Mouse (Mus musculus) midbrain, embryonic 14.5 days (tissue): ENCODE data around the gene Gm9821. TPM values are rescaled to one million over a fixed set of nuclear protein-coding genes. Genes with fewer than 3 reads are reported as not detected.
A peak's percentile ranks its signal among the peaks of the same experiment; 100 is the strongest.

Experiments
- ATAC-seq: fragments of 200-750 bp; cut with Nextera tagmentation; 2 replicates; pipeline ENCODE4 v1.8.0; 2017; ENCODE audit warnings: moderate number of reproducible peaks, moderate library complexity; ENCODE audit not compliant: low FRiP score, low TSS enrichment
- DNase-seq: peaks from one replicate; pipeline ENCODE4 v3.0.0-alpha.2; 2015
- H3K27ac ChIP-seq: fragments of 300-500 bp; sonication (generic); replicated peaks from 2 replicates; pipeline ENCODE4 v1.5.1; 2014; ENCODE audit warnings: mild to moderate bottlenecking, low read depth, low read length, moderate library complexity
- H3K27me3 ChIP-seq: fragments of 300-500 bp; sonication (generic); 2 replicates; pipeline ENCODE4 v1.6.1; 2014; ENCODE audit warnings: low read length, control low read depth, mixed read lengths; ENCODE audit not compliant: control insufficient read depth, insufficient read depth
- H3K36me3 ChIP-seq: fragments of 300-500 bp; sonication (generic); 2 replicates; pipeline ENCODE4 v1.6.1; 2014; ENCODE audit warnings: low read length, control low read depth; ENCODE audit not compliant: control insufficient read depth, insufficient read depth
- H3K4me1 ChIP-seq: fragments of 300-500 bp; sonication (generic); 2 replicates; pipeline ENCODE4 v1.6.1; 2014; ENCODE audit warnings: mild to moderate bottlenecking, antibody characterized with exemption, low read length, control low read depth; ENCODE audit not compliant: control insufficient read depth, insufficient read depth
- H3K4me2 ChIP-seq: fragments of 300-500 bp; sonication (generic); 2 replicates; pipeline ENCODE4 v1.6.1; 2014; ENCODE audit warnings: mild to moderate bottlenecking, low read length, moderate library complexity
- H3K4me3 ChIP-seq: fragments of 300-500 bp; sonication (generic); replicated peaks from 2 replicates; pipeline ENCODE4 v1.5.1; 2014; ENCODE audit warnings: low read depth, low read length
- H3K9ac ChIP-seq: fragments of 300-500 bp; sonication (generic); replicated peaks from 2 replicates; pipeline ENCODE4 v1.6.1; 2014; ENCODE audit warnings: mild to moderate bottlenecking, low read length, moderate library complexity
- H3K9me3 ChIP-seq: fragments of 300-500 bp; sonication (generic); 2 replicates; pipeline ENCODE4 v1.6.1; 2016; ENCODE audit warnings: low read length, control low read depth, mixed read lengths; ENCODE audit not compliant: control insufficient read depth
- WGBS: fragments of 180-500 bp; shearing (Covaris S2); extraction: QIAGEN DNeasy Blood & Tissue Kit; methylation state at CpG from one replicate; pipeline ENCODE4 v1.1.7; 2014; 5-methylcytosine and 5-hydroxymethylcytosine counted together
- polyA plus RNA-seq: library from polyadenylated mRNA; unstranded; fragments of >200 nt; fragmentation: Nextera tagmentation; extraction: Ambion mirVana; gene quantifications from 2 replicates; pipeline ENCODE4 v1.2.1, GENCODE M21; 2014

Gm9821 gene
- polyA plus RNA-seq, 1 experiment from 2014 or later = 0.14 TPM

GRCm38 (mm10) chr2:91922586-91923414 lies 22.7 kb upstream of the Gm9821 start:
- Histone ChIP-seq H3K27me3 (peaks cover 33% of the 10 kb centered on the region), H3K9ac (peak overlapping the region; percentile 45; the same call in 1 of the 2 replicates), H3K4me1 (peaks cover 18% of the 10 kb centered on the region), H3K4me2 (peak overlapping the region; percentile 86), H3K9me3 (no peaks in the 10 kb centered on the region), H3K4me3 (peak overlapping the region; percentile 47), H3K36me3 (peaks cover 14% of the 10 kb centered on the region), H3K27ac (no peak overlapping the region)
- ATAC-seq = no peak
- DNase-seq = peak; percentile 27
- 2% methylated on average over 37 of the region's 37 CpGs for WGBS

GRCm38 (mm10) chr2:91923415-91924337 lies 21.8 kb upstream of the Gm9821 start:
- H3K4me2 ChIP-seq = peak overlapping the region; percentile 86
- peaks cover 6% of the 10 kb centered on the region; the same call in 1 of the 2 replicates for H3K36me3 ChIP-seq
- DNase-seq (peak; percentile 86), ATAC-seq (no peak)
- H3K27ac ChIP-seq = no peak overlapping the region
- no peaks in the 10 kb centered on the region for H3K9me3 ChIP-seq
- 0 out of 2 replicates have a peak overlapping the region, but pooled peaks have one; percentile 14 for H3K9ac ChIP-seq
- 2% methylated on average over 54 of the region's 54 CpGs for WGBS
- H3K4me3 ChIP-seq = peak overlapping the region; percentile 20; the same call in 1 of the 2 replicates
- peaks cover 33% of the 10 kb centered on the region for H3K27me3 ChIP-seq
- peaks cover 18% of the 10 kb centered on the region for H3K4me1 ChIP-seq

- WGBS = 48% methylated on average over 1 of the region's 1 CpGs
- no peak for ATAC-seq
- peaks cover 33% of the 10 kb centered on the region for H3K27me3 ChIP-seq
- DNase-seq = no peak
- H3K9ac ChIP-seq = no peak overlapping the region
- peaks cover 2% of the 10 kb centered on the region; the same call in 1 of the 2 replicates for H3K36me3 ChIP-seq
- H3K27ac ChIP-seq = no peak overlapping the region
- no peaks in the 10 kb centered on the region for H3K9me3 ChIP-seq
- peaks cover 18% of the 10 kb centered on the region for H3K4me1 ChIP-seq
- H3K4me3 ChIP-seq = no peak overlapping the region
- H3K4me2 ChIP-seq = no peak overlapping the region
Observed at GRCm38 (mm10) chr2:91924726-91925125, 20.8 kb upstream of the Gm9821 start.

GRCm38 (mm10) chr2:91925442-91925841 lies 20.1 kb upstream of the Gm9821 start:
- DNase-seq = no peak
- Histone ChIP-seq H3K9me3 (no peaks in the 10 kb centered on the region), H3K4me1 (peaks cover 23% of the 10 kb centered on the region), H3K27me3 (peaks cover 29% of the 10 kb centered on the region), H3K4me3 (no peak overlapping the region), H3K27ac (no peak overlapping the region), H3K36me3 (no peaks in the 10 kb centered on the region), H3K4me2 (no peak overlapping the region), H3K9ac (no peak overlapping the region)
- 89% methylated on average over 15 of the region's 15 CpGs for WGBS
- ATAC-seq = no peak

- 97% methylated on average over 3 of the region's 3 CpGs for WGBS
- peaks cover 24% of the 10 kb centered on the region for H3K27me3 ChIP-seq
- ATAC-seq (no peak), DNase-seq (no peak)
- H3K4me3 ChIP-seq = no peak within 1 kb of the TSS
- no peak within 1 kb of the TSS for H3K9ac ChIP-seq
- no peak within 1 kb of the TSS for H3K27ac ChIP-seq
- H3K4me1 ChIP-seq = peaks cover 27% of the 10 kb centered on the region
- no peaks in the 10 kb centered on the region for H3K9me3 ChIP-seq
- no peaks in the 10 kb centered on the region for H3K36me3 ChIP-seq
- no peak within 1 kb of the TSS for H3K4me2 ChIP-seq
Observed at GRCm38 (mm10) chr2:91926949-91927348, 18.6 kb upstream of the Gm9821 start, which contains the start of gene Chrm4. Gene Chrm4 (plus strand): TSS chr2:91927249.

- no peak overlapping the region for H3K4me3 ChIP-seq
- H3K4me1 ChIP-seq = peaks cover 31% of the 10 kb centered on the region
- H3K27me3 ChIP-seq = peaks cover 13% of the 10 kb centered on the region
- no peaks in the 10 kb centered on the region for H3K36me3 ChIP-seq
- no peak overlapping the region for H3K27ac ChIP-seq
- DNase-seq (peak; percentile 76), ATAC-seq (no peak)
- 50% methylated on average over 34 of the region's 34 CpGs for WGBS
- H3K9ac ChIP-seq = no peak overlapping the region
- H3K4me2 ChIP-seq = no peak overlapping the region
- H3K9me3 ChIP-seq = no peaks in the 10 kb centered on the region
Observed at GRCm38 (mm10) chr2:91927826-91928533, 17.5 kb upstream of the Gm9821 start.

- no peak for ATAC-seq
Observed at GRCm38 (mm10) chr2:91928534-91929350, 16.8 kb upstream of the Gm9821 start.

More at GRCm38 (mm10) chr2:91928534-91929350, 16.8 kb upstream of the Gm9821 start:
- DNase-seq = no peak
- Histone ChIP-seq H3K27ac (no peak overlapping the region), H3K27me3 (peaks cover 6% of the 10 kb centered on the region; the same call in 1 of the 2 replicates), H3K4me2 (no peak overlapping the region), H3K9ac (no peak overlapping the region), H3K9me3 (no peaks in the 10 kb centered on the region), H3K36me3 (no peaks in the 10 kb centered on the region), H3K4me1 (peaks cover 27% of the 10 kb centered on the region), H3K4me3 (no peak overlapping the region)
- 80% methylated on average over 23 of the region's 23 CpGs for WGBS
